Mouse (Mus musculus) heart, adult 2 months (tissue): ENCODE results near the gene Ppp1r7.

Source experiments
- CTCF ChIP-seq: fragments of 200-600 bp; IDR thresholded peaks from 2 replicates; pipeline ENCODE4 v1.8.1; 2022; ENCODE audit warnings: antibody characterized with exemption, mild to moderate bottlenecking, moderate library complexity
- EP300 ChIP-seq: fragments of 200-500 bp; IDR thresholded peaks from 2 replicates; pipeline ENCODE4 v1.6.1; 2011; ENCODE audit warnings: low read depth, low read length, control low read depth; ENCODE audit not compliant: insufficient read depth

DNA sequence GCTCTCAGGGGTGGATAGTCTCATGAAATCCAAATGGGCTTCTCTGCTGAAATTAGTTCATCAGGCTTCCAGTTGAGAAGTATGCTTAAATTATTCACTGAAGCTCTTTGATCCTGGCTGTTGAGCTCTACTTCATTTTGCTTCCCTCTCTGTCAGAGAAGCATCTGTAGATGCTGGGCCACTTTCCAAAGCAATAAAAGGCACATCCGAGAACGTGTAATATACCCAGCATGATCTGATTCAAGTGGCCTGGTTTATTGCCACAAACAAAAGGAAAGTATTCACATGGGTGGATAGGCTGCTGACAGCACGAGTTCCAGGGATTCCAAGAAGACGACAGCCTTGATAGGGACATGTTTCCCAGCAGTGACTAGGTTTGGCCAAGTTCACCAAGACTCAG, 7.0 kb downstream of the Ppp1r7 start:
- TF ChIP-seq CTCF (no peak), EP300 (no peak)
